Mouse (Mus musculus): ENCODE measurements around the gene Prrt1.

The Prrt1 gene

DNA sequence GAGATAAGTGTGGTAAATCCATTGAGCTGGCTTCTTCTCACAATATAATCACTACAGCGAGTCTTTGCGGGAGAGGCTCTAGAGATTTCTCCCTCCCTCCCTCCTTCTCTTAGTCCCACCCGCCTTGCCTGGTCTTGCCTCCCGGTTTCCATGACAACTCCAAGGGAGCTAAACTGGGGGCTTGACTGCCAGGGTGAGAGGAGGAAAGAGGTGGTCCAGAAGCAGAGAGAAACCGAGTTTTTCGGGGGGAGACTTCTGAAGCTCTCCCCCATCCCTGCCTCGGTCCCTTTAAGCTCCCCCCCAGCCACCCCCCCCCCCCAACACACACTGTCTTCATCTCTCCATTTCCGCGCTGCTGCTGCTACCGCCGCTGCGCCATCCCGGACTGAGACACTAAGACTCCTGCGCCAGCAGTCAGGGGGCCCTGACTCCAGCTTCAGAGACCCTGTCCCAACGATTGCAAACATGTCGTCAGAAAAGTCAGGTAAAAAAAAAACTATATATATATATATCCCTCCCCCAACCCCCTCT is at the start of gene Prrt1:
Gene Prrt1, plus strand, starts transcription at position 313 of the 531 bp plus-strand sequence.
- no peak for DNase-seq

- DNase-seq: no peak
Measured at GRCm38 (mm10) chr17:34582528-34582927, 46.8 kb upstream of the Prrt1 start.

GRCm38 (mm10) chr17:34583397-34583796 is 45.9 kb upstream of the Prrt1 start:
- DNase-seq: no peak

DNA sequence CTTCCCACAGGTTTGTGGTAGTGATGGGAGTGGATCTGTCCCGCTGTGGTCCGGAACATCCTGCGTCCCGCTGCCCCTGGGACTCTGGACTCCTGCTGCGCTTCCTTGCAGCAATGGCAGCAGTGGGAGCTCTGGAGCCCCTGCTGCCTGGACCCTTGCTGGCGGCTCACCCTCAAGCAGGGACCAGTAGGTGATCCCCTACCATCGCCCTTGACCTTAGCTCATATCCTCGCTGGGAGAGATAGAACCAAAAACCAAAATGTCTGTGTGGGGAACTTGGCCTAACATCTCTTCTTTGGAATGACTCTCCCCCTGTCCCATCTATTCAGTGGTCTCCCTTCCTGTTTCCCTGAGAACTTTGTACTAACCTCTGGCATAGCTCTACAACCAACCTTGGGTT is 45.5 kb upstream of the Prrt1 start:
- no peak for DNase-seq

- no peak for DNase-seq
Measured at GRCm38 (mm10) chr17:34585121-34585520, 44.2 kb upstream of the Prrt1 start.

DNA sequence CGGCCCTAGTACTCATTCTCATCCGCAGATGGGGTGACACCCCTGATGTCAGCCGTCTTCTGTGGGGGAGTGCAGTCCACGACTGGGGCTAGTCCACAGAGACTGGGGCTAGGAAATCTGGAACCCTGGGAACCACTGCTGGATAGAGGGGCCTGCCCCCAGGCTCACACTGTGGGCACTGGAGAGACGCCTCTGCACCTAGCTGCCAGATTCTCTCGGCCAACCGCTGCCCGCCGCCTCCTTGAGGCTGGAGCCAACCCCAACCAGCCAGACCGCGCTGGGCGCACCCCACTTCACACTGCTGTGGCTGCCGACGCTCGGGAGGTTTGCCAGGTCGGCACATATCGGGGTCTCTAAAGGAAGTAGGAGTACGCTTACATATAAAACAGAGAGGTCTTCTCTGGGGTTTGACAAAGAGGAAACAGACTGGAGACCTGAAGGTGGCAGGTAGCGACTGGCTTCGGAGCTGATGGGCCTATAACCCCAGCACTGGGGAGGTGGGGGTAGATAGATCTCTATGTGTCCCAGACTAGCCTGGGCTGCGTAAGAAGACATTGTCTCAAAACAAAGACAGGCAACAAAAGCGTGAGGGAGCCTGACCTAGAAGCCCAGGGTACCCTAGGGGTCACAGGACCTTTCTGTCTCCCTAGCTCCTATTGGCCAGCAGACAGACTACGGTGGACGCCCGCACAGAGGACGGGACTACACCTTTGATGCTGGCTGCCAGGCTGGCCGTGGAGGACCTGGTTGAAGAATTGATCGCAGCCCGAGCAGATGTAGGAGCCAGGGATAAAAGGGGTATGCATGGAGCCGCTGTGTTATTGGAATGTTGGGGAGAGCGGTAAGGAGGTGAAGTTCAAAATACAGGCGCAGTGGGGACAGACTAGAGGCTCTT is 43.2 kb upstream of the Prrt1 start:
- DNase-seq: no peak

- DNase-seq: peak; percentile 94 to 96
Measured at GRCm38 (mm10) chr17:34586796-34587422, 42.4 kb upstream of the Prrt1 start.

DNA sequence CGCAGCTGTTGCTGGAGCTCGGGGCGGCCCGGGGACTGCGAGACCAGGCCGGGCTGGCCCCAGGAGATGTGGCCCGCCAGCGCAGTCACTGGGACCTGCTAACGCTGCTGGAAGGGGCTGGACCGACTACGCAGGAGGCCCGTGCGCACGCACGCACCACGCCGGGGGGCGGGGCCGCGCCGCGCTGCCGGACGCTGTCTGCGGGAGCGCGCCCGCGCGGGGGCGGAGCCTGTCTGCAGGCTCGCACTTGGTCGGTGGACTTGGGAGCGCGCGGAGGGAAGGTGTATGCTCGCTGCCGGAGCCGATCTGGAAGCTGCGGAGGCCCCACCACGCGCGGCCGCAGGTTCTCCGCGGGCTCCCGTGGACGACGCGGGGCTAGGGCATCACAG is 41.9 kb upstream of the Prrt1 start:
- DNase-seq: peak; percentile 97 to 99

- DNase-seq: no peak
Measured at GRCm38 (mm10) chr17:34587814-34588213, 41.5 kb upstream of the Prrt1 start.

DNA sequence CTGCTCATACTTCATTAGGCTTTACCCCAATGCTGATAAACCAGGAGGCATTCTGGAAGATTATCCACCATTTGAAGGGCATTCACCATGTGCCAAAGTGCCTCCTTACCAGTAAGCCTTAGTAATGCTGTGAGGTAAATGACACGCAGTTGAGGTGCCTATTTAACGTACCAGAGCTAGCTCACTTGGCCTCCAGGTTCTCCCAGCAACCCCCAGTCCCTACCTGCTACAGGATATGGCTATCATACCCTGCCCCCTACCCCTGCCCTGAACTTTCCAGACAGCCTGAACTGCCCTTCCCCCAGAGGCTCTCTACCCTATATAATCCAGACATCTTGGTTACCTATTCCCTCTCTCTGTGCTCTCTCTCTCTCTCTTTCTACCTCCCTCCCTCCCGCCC is 40.6 kb upstream of the Prrt1 start:
- DNase-seq: no peak

GRCm38 (mm10) chr17:34589206-34589605 is 40.1 kb upstream of the Prrt1 start:
- DNase-seq: no peak

GRCm38 (mm10) chr17:34589681-34590101 is 39.6 kb upstream of the Prrt1 start, which contains the start of gene Gpsm3:
Gene Gpsm3, plus strand, starts transcription at chr17:34589806.
- peak; percentile 70 to 82 for DNase-seq

- DNase-seq: peak in 1 of 2 experiments; percentile 47
Measured at GRCm38 (mm10) chr17:34590154-34590987, 39.0 kb upstream of the Prrt1 start.

DNA sequence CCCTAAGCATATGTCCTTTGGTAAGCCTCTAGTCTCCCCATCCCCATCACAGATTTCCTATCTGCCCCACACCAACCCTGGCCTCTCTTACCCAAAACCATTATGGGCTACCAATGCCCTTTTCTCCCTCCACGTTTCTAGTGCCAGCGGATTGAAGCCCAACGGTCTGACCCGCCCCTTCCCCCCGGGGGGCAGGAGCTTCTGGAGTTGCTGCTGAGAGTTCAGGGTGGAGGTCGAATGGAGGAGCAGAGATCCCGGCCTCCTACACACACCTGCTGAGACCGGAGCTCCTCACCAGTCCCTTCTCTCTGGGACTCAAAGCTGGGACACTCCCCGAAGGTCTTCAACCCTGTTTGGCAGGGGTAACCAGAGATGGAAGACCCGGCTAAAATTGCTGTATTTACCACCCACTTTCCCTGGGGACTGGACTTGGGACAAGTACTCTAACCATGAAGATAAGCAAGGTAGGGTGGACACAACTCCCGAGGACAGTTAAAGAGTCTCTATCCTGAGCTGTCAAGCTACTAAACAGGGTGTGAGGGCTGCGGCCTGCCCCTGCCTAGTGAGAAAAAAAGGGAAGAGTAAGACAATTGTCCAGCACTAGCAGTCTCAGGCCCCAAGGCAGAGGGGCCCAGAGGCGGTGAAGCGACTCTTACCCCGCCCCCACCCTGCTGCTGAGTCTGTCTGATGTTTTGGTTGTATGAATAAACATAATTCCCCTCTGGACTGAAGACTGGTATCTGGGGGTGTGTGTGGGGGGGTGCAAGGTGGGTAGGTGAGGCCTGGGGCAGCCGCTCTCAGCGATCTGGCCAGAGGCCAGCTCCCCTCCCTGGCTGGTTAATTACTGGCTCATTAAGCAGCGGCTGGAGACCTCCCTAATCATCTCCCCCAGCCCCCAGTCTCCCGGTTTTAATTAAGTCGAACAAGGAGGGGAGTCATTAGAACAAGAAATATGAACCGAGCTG is 38.0 kb upstream of the Prrt1 start, which contains the start of gene Pbx2:
Gene Pbx2, plus strand, starts transcription at position 238 of the 965 bp plus-strand sequence.
- DNase-seq: peak; percentile 55 to 73

DNA sequence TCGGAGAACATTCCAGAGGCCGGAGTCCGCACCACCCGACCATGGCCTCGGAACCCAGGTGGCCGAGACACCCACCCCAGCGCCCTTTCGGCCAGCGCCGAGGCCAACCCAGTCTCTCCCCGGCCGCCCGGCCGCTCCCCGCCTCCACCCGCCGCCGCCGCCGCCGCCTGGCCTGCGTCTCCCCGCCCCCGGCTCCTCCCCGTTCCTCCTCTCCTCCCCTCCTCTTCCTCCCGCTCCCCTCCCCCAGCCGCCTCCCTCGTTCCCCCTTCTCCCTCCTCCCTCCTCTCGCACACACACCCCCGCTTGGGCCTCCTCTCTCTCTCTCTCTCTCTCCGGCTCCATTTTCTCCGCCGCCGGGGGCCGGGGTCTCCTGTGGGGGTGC is 37.3 kb upstream of the Prrt1 start:
- DNase-seq: peak; percentile 97

DNA sequence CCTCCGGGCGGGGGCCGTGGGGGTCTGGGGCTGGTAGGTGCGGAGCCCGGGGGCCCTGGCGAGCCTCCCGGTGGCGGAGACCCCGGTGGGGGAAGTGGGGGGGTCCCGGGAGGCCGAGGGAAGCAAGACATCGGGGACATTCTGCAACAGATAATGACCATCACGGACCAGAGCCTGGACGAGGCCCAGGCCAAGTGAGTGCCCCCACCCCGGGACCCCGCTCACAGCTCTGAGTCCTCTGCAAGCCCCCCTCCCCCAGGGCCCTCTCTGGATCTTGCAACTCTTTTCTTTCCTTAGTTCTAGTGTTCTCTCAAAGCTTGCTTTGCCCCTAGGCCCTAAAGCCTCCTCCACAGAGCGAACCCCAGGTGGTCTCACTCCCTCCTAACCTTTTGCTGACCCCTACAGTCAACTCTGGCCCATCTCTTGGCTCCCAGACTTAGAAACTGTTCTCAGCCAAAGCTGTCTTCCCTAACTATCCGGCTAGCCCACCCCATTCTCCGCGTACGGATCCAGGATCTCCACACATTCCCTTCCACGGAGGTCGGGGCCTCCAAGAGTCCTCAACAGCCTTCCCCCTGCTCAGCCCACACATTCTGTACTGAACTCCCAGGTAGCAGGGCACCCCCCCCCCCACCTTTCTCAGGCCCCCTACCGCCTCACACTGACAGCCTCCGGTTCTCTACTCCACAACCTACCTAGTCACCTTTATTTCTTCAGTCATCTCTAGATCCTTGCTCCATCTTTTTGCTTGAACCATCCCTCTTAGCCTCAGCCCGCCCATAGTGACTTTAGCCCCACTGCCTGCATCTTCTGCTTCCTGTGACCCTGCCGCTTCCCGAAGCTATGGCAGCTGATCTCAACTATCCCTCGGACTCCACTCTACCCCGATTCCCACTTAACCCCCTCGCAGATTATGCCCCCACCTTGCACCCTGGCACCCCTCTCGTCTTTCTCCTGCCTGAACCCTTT is 36.5 kb upstream of the Prrt1 start:
- DNase-seq: peak; percentile 61 to 75

- peak; percentile 69 to 79 for DNase-seq
Measured at GRCm38 (mm10) chr17:34593752-34594525, 35.4 kb upstream of the Prrt1 start.

DNA sequence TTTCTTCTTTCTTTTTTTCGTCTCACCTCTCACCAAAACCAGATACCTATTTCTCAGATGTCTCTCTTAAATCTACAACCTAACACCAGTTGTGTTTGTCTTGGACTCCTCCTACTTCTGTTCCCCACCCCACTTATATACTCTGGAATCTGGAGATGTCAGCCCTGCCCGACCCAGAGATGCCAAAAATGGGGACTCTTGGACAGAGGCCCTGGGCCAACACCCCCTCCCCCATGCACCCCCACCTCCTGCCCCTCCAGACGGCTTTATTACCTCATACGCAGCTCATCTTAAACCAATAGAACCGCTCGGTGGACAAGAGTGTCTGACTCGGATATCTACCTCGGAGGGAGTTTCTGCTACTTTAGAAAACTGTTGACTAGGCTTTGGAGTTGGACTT is 33.2 kb upstream of the Prrt1 start:
- no peak for DNase-seq

GRCm38 (mm10) chr17:34597566-34598095 is 31.7 kb upstream of the Prrt1 start, which contains the start of gene Ager:
Gene Ager, plus strand, starts transcription at chr17:34597862.
- DNase-seq: peak in 1 of 2 experiments; percentile 35

Data from kidney, postnatal 4 days (tissue).